In genomic region chr2:158624718-158625222, GRCm38 (mm10) we compare ENCODE assay signal across 8 mouse cellular contexts. TPM values are rescaled to one million over a fixed set of nuclear protein-coding genes. Genes with fewer than 3 reads are reported as not detected.
DNase-seq lines count a peak whose midpoint lies in the region; ATAC-seq and TF ChIP-seq lines count a peak whose summit lies in the region.

Actr5 (plus strand) TSS chr2:158624888.

- peaks cover 29% of the 10 kb centered on the region for H3K27me3 ChIP-seq in forebrain, embryonic 10.5 days (ENCODE audit: poor library complexity, severe bottlenecking)
- H3K27me3 ChIP-seq in heart, embryonic 15.5 days, result peaks cover 25% of the 10 kb centered on the region
- peaks cover 4% of the 10 kb centered on the region; the same call in 1 of the 2 replicates for H3K27me3 ChIP-seq in liver, embryonic 14.5 days (ENCODE audit: control insufficient read depth, insufficient read depth, low read length)
- peaks cover 2% of the 10 kb centered on the region; the same call in 1 of the 2 replicates for H3K27me3 ChIP-seq in neural tube, embryonic 11.5 days (ENCODE audit: control insufficient read depth, insufficient read depth, low read length)
- H3K27me3 ChIP-seq in stomach, postnatal 0 days (ENCODE audit: control insufficient read depth, insufficient read depth, low read length), result no peaks in the 10 kb centered on the region

- peak within 1 kb of the TSS; percentile 91 for H3K4me2 ChIP-seq in heart, embryonic 15.5 days
- peak within 1 kb of the TSS; percentile 85 for H3K4me2 ChIP-seq in liver, embryonic 14.5 days (ENCODE audit: low read depth)
- H3K4me2 ChIP-seq in neural tube, embryonic 11.5 days (ENCODE audit: low read depth), result peak within 1 kb of the TSS; percentile 88
- peak within 1 kb of the TSS; percentile 80 for H3K4me2 ChIP-seq in stomach, postnatal 0 days (replicated peaks; ENCODE audit: low read depth)

- peaks cover 19% of the 10 kb centered on the region for H3K4me1 ChIP-seq in forebrain, embryonic 10.5 days
- peaks cover 15% of the 10 kb centered on the region for H3K4me1 ChIP-seq in heart, embryonic 15.5 days (replicated peaks)
- peaks cover 0 to 6% of the 10 kb centered on the region in 2 experiments; a peak in 2 of 4 replicates for H3K4me1 ChIP-seq in liver, embryonic 14.5 days (replicated peaks; ENCODE audit: control insufficient read depth in 2 of 2, insufficient read depth in 2 of 2, low read length in 1 of 2)
- peaks cover 12% of the 10 kb centered on the region; the same call in 1 of the 2 replicates for H3K4me1 ChIP-seq in neural tube, embryonic 11.5 days (ENCODE audit: control insufficient read depth, insufficient read depth, low read length)
- H3K4me1 ChIP-seq in stomach, postnatal 0 days (replicated peaks; ENCODE audit: control insufficient read depth, insufficient read depth), result no peaks in the 10 kb centered on the region

- TF ChIP-seq CTCF in liver, embryonic 14.5 days (IDR thresholded peaks at IDR 0.05; ENCODE audit: low read depth), result no peak
- TF ChIP-seq CTCF in stomach, postnatal 0 days (IDR thresholded peaks at IDR 0.05; ENCODE audit: low read depth), result peak; percentile 29

- no peaks in the 10 kb centered on the region for H3K9me3 ChIP-seq in forebrain, embryonic 10.5 days
- H3K9me3 ChIP-seq in heart, embryonic 15.5 days (replicated peaks), result no peaks in the 10 kb centered on the region
- H3K9me3 ChIP-seq in liver, embryonic 14.5 days (ENCODE audit: control insufficient read depth, low read length), result no peaks in the 10 kb centered on the region
- H3K9me3 ChIP-seq in neural tube, embryonic 11.5 days (ENCODE audit: control insufficient read depth, low read length), result no peaks in the 10 kb centered on the region
- no peaks in the 10 kb centered on the region for H3K9me3 ChIP-seq in stomach, postnatal 0 days (ENCODE audit: control insufficient read depth, low read length)

- peak within 1 kb of the TSS; percentile 95 for H3K27ac ChIP-seq in forebrain, embryonic 10.5 days
- H3K27ac ChIP-seq in heart, embryonic 15.5 days, result peak within 1 kb of the TSS; percentile 90
- H3K27ac ChIP-seq in liver, embryonic 14.5 days, result no peak within 1 kb of the TSS; the same call in 1 of the 2 replicates
- H3K27ac ChIP-seq in neural tube, embryonic 11.5 days (ENCODE audit: low read depth, low read length), result peak within 1 kb of the TSS; percentile 67
- H3K27ac ChIP-seq in stomach, postnatal 0 days (replicated peaks), result peak within 1 kb of the TSS; percentile 88

- DNase-seq in CD8-positive naive resting alpha-beta T cell, adult 2 months (ENCODE audit: low read depth in 2 of 2, low spot score in 2 of 2), result peak; percentile 83 to 91
- peak; percentile 88 for DNase-seq in c-Kit-positive CD71-negative TER-119-negative erythroid progenitor cells, embryonic 14.5 days (ENCODE audit: low read depth)
- DNase-seq in forebrain, embryonic 10.5 days (ENCODE audit: extremely low spot score, low spot score), result peak; percentile 97
- DNase-seq in kidney, postnatal 25 days, result peak; percentile 97 to 99
- peak; percentile 88 to 92 (median 89) for DNase-seq in liver, embryonic 14.5 days (ENCODE audit: low read depth in 3 of 3, low spot score in 3 of 3)
- peak; percentile 98 for DNase-seq in neural tube, embryonic 11.5 days (ENCODE audit: low spot score)
- DNase-seq in stomach, postnatal 0 days (ENCODE audit: low spot score), result peak; percentile 97

- TF ChIP-seq EP300 in liver, embryonic 14.5 days (IDR thresholded peaks at IDR 0.05; ENCODE audit: low read depth), result no peak
- TF ChIP-seq EP300 in stomach, postnatal 0 days (optimal IDR thresholded peaks at IDR 0.05), result no peak

- ATAC-seq in heart, embryonic 15.5 days (replicated peaks; ENCODE audit: insufficient number of reproducible peaks, insufficient read depth, low FRiP score, low read depth), result peak; percentile 92
- peak; percentile 90 for ATAC-seq in liver, embryonic 14.5 days (ENCODE audit: insufficient read depth)
- ATAC-seq in neural tube, embryonic 11.5 days (ENCODE audit: insufficient read depth, low FRiP score, low TSS enrichment), result peak; percentile 93
- ATAC-seq in stomach, postnatal 0 days (ENCODE audit: low FRiP score, low TSS enrichment), result peak; percentile 95

- peaks cover 34% of the 10 kb centered on the region for H3K36me3 ChIP-seq in forebrain, embryonic 10.5 days (replicated peaks)
- peaks cover 16% of the 10 kb centered on the region for H3K36me3 ChIP-seq in heart, embryonic 15.5 days
- H3K36me3 ChIP-seq in liver, embryonic 14.5 days (replicated peaks; ENCODE audit: control insufficient read depth, insufficient read depth, low read depth), result peaks cover 14% of the 10 kb centered on the region
- no peaks in the 10 kb centered on the region for H3K36me3 ChIP-seq in neural tube, embryonic 11.5 days (ENCODE audit: control insufficient read depth, insufficient read depth, low read length)
- H3K36me3 ChIP-seq in stomach, postnatal 0 days (ENCODE audit: control insufficient read depth, insufficient read depth, low read length), result peaks cover 9% of the 10 kb centered on the region

- peak within 1 kb of the TSS; percentile 90 for H3K4me3 ChIP-seq in forebrain, embryonic 10.5 days
- H3K4me3 ChIP-seq in heart, embryonic 15.5 days, result peak within 1 kb of the TSS; percentile 95
- H3K4me3 ChIP-seq in liver, embryonic 14.5 days (ENCODE audit: insufficient read depth in 1 of 2, low read depth in 2 of 2, low read length in 2 of 2), result peak within 1 kb of the TSS; percentile 84 to 90
- H3K4me3 ChIP-seq in neural tube, embryonic 11.5 days (ENCODE audit: low read depth, low read length), result peak within 1 kb of the TSS; percentile 75
- H3K4me3 ChIP-seq in stomach, postnatal 0 days (ENCODE audit: low read depth, low read length), result peak within 1 kb of the TSS; percentile 94

- peak within 1 kb of the TSS; percentile 65 for H3K9ac ChIP-seq in heart, embryonic 15.5 days
- H3K9ac ChIP-seq in liver, embryonic 14.5 days (replicated peaks), result peak within 1 kb of the TSS; percentile 59
- peak within 1 kb of the TSS; percentile 81 for H3K9ac ChIP-seq in neural tube, embryonic 11.5 days (ENCODE audit: low read length)
- peak within 1 kb of the TSS; percentile 87 for H3K9ac ChIP-seq in stomach, postnatal 0 days (ENCODE audit: low read length)

- under 1% methylated on average over 39 of the region's 39 CpGs for WGBS in forebrain, embryonic 10.5 days
- 0% methylated on average over 39 of the region's 39 CpGs for WGBS in heart, embryonic 15.5 days
- WGBS in liver, embryonic 14.5 days (ENCODE audit: insufficient replicate concordance), result 0% methylated on average over 39 of the region's 39 CpGs
- 0% methylated on average over 39 of the region's 39 CpGs for WGBS in neural tube, embryonic 11.5 days
- WGBS in stomach, postnatal 0 days, result under 1% methylated on average over 39 of the region's 39 CpGs

RNA-seq across cellular contexts. Expression of gene Actr5, which starts in this region (rescaled TPM):
- 14.1 and 17.0 TPM in 2 replicates for polyA plus RNA-seq in forebrain, embryonic 10.5 days (2016; fragmentation: Nextera tagmentation; extraction: Ambion mirVana)
- polyA plus RNA-seq in heart, embryonic 15.5 days (2015; fragmentation: Nextera tagmentation; extraction: Ambion mirVana), result 5.6 and 7.4 TPM in 2 replicates
- polyA plus RNA-seq in liver, embryonic 14.5 days (2012; rRNA removed), result 2.9 and 3.6 TPM in 2 replicates
- 4.9 and 5.9 TPM in 2 replicates for polyA plus RNA-seq in liver, embryonic 14.5 days (2014; fragmentation: Nextera tagmentation; extraction: Ambion mirVana)
- 15.1 and 16.6 TPM in 2 replicates for polyA plus RNA-seq in neural tube, embryonic 11.5 days (2014; fragmentation: Nextera tagmentation; extraction: Ambion mirVana)
- polyA plus RNA-seq in stomach, postnatal 0 days (2015; fragmentation: Nextera tagmentation; extraction: Ambion mirVana), result 5.1 and 5.2 TPM in 2 replicates
